Mouse (Mus musculus) ES-CJ7 (cell line): ENCODE results near the gene Sebox.

Source experiments
- DNase-seq: peaks from one replicate; pipeline ENCODE4 v3.0.0; 2011; ENCODE audit warnings: low read depth, low spot score

Sebox gene

DNA sequence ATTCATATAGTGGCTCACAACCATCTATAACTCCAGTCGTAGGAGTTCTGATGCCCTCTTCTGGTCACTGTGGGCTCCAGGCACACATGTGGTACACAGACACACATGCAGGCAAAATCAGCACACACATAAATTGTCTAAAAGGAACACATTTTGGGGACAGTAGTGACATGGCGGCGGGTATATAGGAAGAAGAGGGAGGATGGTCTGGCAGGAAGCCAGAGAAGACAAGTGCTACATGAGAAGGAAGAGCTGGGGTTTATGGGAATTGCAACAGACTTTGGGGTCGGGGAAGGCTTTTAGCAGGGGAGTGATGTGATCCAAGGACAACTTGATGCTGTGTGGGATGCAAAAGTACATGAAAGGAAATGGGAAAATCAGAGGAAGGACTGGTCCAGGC, 31.3 kb downstream of the Sebox start:
- DNase-seq, result no peak

DNA sequence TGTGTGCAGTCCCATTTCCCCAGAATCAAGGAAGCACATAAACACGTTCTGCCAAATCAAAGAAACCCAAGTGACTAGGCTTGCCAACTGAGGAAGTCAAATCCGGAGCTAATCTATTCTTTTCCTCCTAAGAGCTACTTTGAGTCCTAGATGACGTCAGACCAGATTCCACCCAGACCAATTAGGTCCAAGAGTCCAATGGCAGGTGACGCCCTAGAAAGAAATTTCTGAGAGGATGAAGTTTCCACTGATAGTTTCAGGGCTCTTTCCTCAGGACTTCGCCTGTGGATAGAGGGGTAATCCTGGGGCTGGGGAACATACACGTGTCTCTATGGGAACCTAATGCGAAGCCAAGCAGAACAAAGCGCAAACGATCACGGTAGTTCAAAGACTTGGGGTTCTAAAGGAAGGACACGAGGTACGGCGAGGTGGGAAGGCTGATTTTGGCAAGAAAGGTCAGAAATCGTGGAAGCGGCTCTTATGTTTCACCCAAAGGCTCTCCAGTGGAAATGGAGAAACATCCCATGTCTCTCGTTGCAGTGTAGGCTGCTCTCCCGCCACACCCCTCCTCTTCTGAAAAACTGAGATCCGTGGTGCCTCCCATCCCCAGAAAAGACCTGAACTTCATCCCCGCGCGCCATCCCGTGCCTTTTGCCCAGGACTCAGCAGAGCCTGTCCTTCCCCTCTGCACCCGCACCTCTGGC, 32.3 kb downstream of the Sebox start:
- peak; percentile 77 for DNase-seq

DNA sequence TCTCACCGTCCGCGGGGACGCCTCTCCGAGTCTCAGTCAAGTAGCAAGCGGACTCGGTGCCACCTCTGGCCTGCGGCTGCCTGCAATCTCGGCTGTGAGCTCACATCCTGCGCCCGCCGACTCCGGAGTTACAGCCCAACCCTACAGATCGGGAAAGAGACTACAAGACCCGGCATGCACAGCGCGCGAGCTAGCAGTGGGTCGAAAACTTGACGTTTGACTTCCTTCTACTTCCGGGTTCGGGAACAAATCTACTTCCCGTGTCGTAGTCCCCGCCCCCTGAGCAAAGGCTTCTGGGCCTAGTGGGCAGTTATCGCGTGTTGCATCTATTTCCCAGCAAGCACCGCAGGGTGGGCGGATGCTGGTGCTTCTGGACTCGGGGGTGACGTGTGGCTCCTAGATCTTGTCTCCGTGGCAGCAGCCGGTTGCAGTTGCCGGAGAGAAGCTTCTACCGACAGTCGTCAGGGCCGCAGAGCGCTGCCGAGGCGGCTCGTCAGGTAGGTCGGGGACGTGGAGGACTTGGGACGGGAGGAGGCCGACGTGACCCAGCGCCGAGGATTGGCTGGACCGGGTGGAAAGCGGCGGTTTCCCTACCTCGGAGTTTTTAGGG, 32.9 kb downstream of the Sebox start, which contains the start of the genes Tnfaip1 and Ift20:
TSS of gene Tnfaip1 (minus strand) at position 253 of the 610 bp plus-strand sequence.
TSS of gene Ift20 (plus strand) at position 282 of the 610 bp plus-strand sequence.
- peak; percentile 100 for DNase-seq

DNA sequence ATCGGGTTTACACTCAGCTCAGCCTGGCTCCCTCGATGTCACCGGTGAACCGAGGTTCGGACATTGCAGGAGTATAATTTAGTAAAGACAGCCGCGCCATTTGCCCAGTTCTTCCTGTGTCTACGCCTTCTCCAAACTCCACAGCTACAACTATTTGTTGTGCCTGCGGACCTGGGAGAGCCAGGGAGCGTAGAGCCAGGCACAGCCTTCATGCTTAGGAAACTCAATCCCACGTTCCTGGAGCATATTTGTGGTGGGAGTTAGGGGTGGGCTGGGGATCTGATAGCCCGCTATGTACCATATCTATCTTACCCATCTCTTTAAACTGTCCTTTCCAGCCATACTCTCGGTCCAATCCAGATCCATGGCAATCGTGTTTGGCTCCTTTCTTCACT, 33.4 kb downstream of the Sebox start:
- no peak for DNase-seq

DNA sequence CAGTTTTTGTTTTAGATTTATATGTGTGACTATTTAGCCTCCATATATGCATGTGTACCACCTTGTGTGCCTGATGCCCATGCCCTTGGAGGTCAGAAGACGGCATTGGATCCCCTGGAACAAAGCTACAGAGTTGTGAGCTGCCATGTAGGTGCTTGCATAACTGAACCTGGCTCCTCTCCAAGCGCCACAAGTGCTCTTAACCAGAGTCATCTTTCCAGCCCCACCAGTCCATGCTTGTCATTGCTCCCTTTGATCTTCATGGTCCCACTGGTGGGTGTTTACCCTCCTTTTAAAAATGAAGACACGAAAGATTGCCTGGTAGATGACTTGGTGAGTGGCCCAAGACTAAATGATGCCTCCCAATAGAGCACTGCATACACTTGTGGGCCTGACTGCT, 37.1 kb downstream of the Sebox start:
- no peak for DNase-seq

DNA sequence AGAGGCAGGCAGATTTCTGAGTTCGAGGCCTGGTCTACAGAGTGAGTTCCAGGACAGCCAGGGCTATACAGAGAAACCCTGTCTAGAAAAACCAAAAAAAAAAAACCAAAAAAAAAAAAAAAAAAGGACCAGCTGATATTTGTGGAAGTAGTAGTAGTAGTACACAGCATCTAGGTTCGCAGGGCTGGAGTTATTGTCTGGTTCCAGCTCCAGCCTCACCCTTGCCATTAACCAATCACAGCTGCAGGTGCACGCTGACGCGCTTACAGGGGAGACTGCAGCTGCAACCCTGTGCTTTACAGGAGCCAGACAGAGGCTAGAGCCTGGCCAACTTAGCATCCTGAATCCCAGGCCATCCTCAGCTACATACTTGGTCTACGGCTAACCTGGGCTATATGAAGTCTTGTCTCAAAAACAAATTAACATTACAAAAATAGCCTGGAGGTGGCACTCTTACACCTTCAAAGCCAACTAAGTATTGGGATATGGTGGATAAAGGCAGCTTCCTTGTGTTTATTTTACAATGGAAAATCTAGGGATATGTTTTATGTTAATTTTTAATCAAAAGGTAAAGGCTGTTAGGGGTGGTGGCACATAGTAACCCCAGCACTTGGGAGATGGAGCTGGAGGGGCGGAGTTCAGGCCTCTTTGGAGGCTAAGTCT, 41.3 kb downstream of the Sebox start:
- DNase-seq, result no peak

DNA sequence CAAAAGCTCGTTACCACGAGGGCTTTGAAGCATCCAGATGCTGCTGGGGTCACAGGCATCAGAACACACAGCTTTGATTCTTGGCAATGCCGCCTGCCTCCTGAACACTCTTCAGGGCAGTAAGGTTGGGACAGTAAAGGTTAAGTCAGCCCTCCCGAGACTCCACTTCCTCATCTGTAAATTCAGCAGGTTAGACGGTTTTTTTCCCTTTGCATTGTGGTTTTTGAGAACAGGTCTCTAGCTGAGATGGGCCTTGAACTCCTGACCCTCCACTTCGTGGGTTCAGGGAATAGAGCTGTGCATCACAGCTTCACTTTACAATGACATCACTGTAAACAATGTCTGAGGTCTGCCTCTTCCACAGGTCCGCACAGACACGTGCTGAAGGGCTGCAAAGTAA, 41.9 kb downstream of the Sebox start:
- no peak for DNase-seq

DNA sequence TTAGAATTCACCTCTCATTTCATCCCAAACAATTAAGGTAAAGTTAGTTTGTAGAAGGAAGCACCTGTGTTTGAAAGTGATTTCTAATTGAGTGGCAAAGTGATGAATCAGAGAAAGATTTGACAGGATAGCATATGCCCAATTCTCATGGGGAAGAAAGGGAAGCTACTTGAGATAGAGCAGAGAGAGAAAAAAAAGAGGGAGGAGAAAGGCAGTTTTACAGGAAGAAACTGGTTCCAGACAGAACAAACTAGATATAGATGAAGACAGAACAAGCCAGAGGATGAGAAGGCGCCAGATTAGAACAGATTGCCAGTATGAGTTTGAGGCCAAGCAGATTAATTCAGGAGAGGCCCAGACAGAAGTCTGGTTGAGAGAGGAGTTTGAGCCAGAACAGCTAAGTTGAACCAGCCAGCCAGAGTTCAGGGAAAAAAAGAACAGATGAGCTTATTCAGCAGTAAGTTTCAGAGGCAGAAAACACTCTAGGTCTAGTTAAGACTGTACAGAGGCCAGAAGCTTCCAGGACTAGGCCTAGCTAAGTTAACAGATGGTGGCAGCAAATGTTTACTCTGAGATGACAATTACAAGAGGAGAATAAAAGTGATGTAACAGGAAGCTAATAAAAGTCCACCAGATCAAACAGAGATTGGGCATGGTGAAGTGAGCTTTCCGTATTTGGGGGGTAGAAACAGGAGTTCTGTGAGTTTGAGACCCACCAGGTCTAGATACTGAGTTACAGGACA, 44.6 kb downstream of the Sebox start:
- DNase-seq, result no peak

DNA sequence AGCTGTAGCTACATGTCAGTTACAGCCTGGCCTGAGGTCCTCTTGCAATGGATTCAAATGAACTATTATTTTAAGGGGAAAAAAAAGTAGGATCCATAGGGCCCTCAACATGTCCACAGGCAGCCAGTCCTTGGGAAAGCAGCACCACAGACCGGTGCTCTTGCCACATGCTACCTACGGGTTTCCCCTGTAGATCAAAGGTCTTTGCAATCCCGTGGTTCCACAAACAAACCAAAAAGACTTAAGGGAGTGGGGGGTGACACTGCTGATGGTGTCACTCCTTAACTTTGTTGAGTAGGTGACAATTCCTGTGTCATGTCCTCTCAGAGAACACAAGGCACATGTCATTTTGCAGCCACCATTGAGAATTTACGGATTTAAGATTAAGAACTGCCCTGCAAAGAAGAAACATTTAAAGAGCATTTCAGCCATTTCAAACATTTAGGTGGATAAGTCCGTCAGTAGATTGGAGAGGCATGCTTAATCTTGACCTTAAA, 46.3 kb downstream of the Sebox start:
- no peak for DNase-seq

DNA sequence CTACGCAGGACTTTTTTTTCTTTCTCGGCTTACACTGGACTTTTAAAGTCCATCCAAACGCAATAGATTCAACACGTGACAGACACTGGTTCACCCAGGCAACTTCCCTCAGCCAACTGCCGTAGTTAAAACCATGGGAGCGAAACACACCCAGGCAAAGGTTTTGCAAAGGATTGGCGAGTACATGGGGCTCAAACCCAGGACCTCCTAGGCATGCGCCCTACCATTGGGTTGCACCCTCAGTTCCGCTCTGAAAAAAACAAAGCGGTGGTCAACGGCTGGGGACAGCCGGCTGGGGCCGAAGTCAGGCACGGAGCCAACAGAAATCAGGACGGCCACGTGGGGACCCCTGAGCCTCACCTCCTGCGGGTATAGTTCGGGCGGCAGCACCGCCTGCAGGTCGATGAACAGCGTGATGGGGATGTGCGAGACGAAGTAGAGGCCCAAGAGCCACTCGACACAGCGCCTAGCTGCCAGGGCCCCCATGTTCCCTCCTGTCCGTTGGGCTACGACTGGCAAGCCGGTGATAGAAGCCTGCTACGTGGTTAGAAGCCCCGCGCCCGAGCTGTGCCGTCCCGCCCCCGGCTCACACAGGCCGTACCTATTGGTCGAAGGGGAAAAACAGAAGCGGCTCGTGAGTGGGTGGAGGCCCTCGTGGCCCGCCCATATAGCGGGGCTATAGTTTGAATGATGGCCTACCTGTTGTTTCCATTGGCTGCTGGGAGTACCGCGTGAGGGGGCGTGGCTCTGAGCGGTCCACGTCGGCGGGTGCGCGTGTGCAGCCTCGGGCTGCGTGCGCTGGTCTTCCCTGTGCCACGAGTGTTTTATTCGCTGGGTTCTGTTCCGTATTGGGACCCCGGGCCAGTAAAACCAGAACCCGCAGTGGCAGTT, 47.2 kb downstream of the Sebox start, which contains the start of gene Tmem97:
TSS of gene Tmem97 (minus strand) at position 610 of the 891 bp plus-strand sequence.
- peak; percentile 98 for DNase-seq

DNA sequence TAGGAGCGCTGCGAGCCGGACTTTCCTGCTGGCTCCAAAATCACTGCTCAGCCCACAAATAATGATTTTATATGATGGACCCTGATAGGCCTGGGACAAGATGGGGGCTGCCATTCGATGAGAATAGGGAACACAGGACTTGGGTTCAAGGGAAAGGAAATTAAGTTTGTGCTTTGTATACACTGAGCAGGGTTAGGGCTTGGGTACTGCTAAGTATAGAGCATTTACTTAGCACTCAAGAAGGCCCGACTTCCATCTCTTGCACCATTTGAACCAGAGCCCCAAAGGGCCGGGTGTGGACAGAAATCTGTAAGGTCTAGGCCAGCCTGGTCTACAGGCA, 47.8 kb downstream of the Sebox start:
- DNase-seq, result no peak
